ENCODE assay signal across 10 mouse cellular contexts in the genomic region with DNA sequence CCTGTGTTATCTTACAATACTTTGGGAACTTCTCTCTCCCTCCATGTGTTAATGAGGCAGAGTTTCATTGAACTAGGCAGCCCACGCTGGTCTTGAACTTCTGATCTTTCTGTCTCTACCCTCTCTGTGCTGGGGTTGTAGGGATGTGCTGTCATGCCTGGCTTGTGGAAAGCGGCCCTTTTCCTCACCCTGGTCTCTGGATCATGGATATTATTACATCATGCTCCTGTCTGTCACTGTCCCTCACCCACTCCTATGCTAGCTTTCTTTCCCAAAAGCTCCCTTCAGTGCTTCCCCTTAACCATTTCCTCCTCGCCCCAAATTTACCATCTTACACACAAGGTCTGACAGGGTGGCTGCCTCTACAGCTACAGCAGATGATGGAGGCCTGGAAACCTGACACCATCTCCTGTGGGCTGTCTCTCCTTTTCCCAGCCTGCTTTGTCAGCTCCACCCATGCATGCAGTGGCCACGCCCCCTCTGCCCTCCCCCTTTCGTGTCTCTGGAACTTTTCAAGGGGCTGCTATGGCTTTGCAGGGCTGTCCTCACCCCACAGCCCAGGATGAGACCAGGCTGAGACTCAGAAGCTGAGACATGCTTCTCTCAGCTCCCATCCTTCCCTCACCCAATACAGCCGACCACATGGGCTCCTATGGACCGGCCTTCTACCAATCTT. TPM values are rescaled to one million over a fixed set of nuclear protein-coding genes. Genes with fewer than 3 reads are reported as not detected.
A peak's percentile ranks its signal among the peaks of the same experiment; 100 is the strongest.
DNase-seq lines count a peak whose midpoint lies in the region; ATAC-seq lines count a peak whose summit lies in the region.
"Had no signal": no experiment of that assay in that cellular context is flagged by ENCODE, and none has a peak within 500 bp of the region (broad histone marks: within the 10 kb centered on the region; RNA-seq: fewer than 3 reads in every experiment).

No protein-coding gene starts in this region.

- H3K27ac ChIP-seq in heart, embryonic 14.5 days (replicated peaks in 1 of 2; ENCODE audit: control insufficient read depth in 1 of 2, insufficient read depth in 1 of 2, low read depth in 2 of 2, low read length in 2 of 2) = no peak overlapping the region

- H3K4me3 ChIP-seq in heart, embryonic 14.5 days (ENCODE audit: control insufficient read depth in 1 of 2, insufficient read depth in 1 of 2, low read depth in 1 of 2, low read length in 2 of 2) = no peak overlapping the region

- 25% methylated on average over 7 of the region's 7 CpGs for WGBS in heart, embryonic 14.5 days

- peak; percentile 52 for ATAC-seq in heart, embryonic 14.5 days (ENCODE audit: insufficient number of reproducible peaks, insufficient read depth, low FRiP score, low read depth)

- H3K36me3 ChIP-seq in heart, embryonic 14.5 days (ENCODE audit: control insufficient read depth, insufficient read depth, low read length) = no peaks in the 10 kb centered on the region

- H3K27me3 ChIP-seq in heart, embryonic 14.5 days (ENCODE audit: control insufficient read depth, insufficient read depth, low read length) = no peaks in the 10 kb centered on the region

- no peak overlapping the region for H3K9ac ChIP-seq in heart, embryonic 14.5 days (ENCODE audit: low read length)

- peaks cover 0 to 11% of the 10 kb centered on the region in 2 experiments; a peak in 2 of 4 replicates for H3K4me1 ChIP-seq in heart, embryonic 14.5 days (ENCODE audit: control insufficient read depth in 2 of 2, insufficient read depth in 2 of 2, low read length in 2 of 2)

- no peak for DNase-seq in heart, adult 9 months (ENCODE audit: low spot score in 2 of 2)
- peak; percentile 65 for DNase-seq in 416B (ENCODE audit: low read depth)
- peak; percentile 80 for DNase-seq in embryo, embryonic 9.5 days (ENCODE audit: extremely low spot score)
- peak; percentile 49 to 55 for DNase-seq in lung, postnatal 4 days
- no peak for DNase-seq in MN1 (ENCODE audit: low spot score)
- DNase-seq in layer of hippocampus, adult 9-10 months (ENCODE audit: low spot score) = no peak
- no peak for DNase-seq in left cerebral cortex, postnatal 10 days (ENCODE audit: extremely low spot score in 1 of 2, low spot score in 2 of 2)
- DNase-seq: cerebellum, adult 9-11 months; layer of hippocampus, postnatal 36 days had no signal

- no peaks in the 10 kb centered on the region for H3K9me3 ChIP-seq in heart, embryonic 14.5 days (ENCODE audit: control insufficient read depth, low read length)

- intact Hi-C loops in left cerebral cortex, postnatal 10 days (cut with DNase I) = no loop called here

- 0 out of 2 replicates have a peak overlapping the region, but pooled peaks have one; percentile 11 for H3K4me2 ChIP-seq in heart, embryonic 14.5 days (ENCODE audit: low read length)

RNA-seq across cellular contexts. Expression of a gene that starts 1.2 kb away (rescaled TPM):
- 0.78 TPM in 1 of 2 replicates, not detected in the other for polyA plus RNA-seq in heart, embryonic 14.5 days (2014; fragmentation: Nextera tagmentation; extraction: Ambion mirVana)
- under 1 TPM in 1 of 2 experiments, not detected in 1; 0.55 TPM for total RNA-seq in left cerebral cortex, postnatal 10 days (2021)

RNA-seq across cellular contexts. Expression of a gene that starts 26.0 kb away (rescaled TPM):
- 5.7 and 9.3 TPM in 2 replicates for polyA plus RNA-seq in heart, embryonic 14.5 days (2014; fragmentation: Nextera tagmentation; extraction: Ambion mirVana)
- total RNA-seq in left cerebral cortex, postnatal 10 days (2021) = 10 to 100 TPM; 26.6 to 27.7 TPM

RNA-seq across cellular contexts. Expression of a gene that starts 29.1 kb away (rescaled TPM):
- 72.8 and 74.9 TPM in 2 replicates for polyA plus RNA-seq in heart, embryonic 14.5 days (2014; fragmentation: Nextera tagmentation; extraction: Ambion mirVana)
- 100 to 1,000 TPM; 266 to 271 TPM for total RNA-seq in left cerebral cortex, postnatal 10 days (2021)

RNA-seq across cellular contexts. Expression of a gene that starts 49.8 kb away (rescaled TPM):
- 0.32 and 0.36 TPM in 2 replicates for polyA plus RNA-seq in heart, embryonic 14.5 days (2014; fragmentation: Nextera tagmentation; extraction: Ambion mirVana)
- total RNA-seq in left cerebral cortex, postnatal 10 days (2021) = 1 to 10 TPM in 1 of 2 experiments, under 1 TPM in 1; 0.99 to 1.4 TPM

RNA-seq across cellular contexts. Expression of a gene that starts 54.1 kb away (rescaled TPM):
- 0.32 and 0.51 TPM in 2 replicates for polyA plus RNA-seq in heart, embryonic 14.5 days (2014; fragmentation: Nextera tagmentation; extraction: Ambion mirVana)
- total RNA-seq in left cerebral cortex, postnatal 10 days (2021) = 10 to 100 TPM; 12.2 to 14.3 TPM

Comparison
In these comparisons a context has a peak if more than half of its experiments do, and no peak if none do; other contexts are left out.
1. DNase-seq: peak in 416B (single experiment), embryo, embryonic 9.5 days (single experiment) and lung, postnatal 4 days (2 of 2); none in heart, adult 9 months (0 of 2), MN1 (single experiment), layer of hippocampus, adult 9-10 months (single experiment) and left cerebral cortex, postnatal 10 days (0 of 2).